Mouse (Mus musculus): ENCODE data around the gene Ercc5. TPM values are rescaled to one million over a fixed set of nuclear protein-coding genes. Genes with fewer than 3 reads are reported as not detected.

The Ercc5 gene
- polyA plus RNA-seq, 1 experiment from 2014 or later = 8.7 TPM

- no peak; the same call in 1 of the 2 replicates for TF ChIP-seq CTCF (IDR thresholded peaks at IDR 0.05; ENCODE audit: low read depth)
- under 1% methylated on average over 39 of the region's 39 CpGs for WGBS
- H3K27ac ChIP-seq (ENCODE audit: low read depth, low read length) = peak within 1 kb of the TSS; percentile 93
These were observed 29.1 kb upstream of the Ercc5 start, which contains the start of the genes Kdelc1 and Bivm for GRCm38 (mm10) chr1:44118239-44119054. Gene Kdelc1 (minus strand): TSS chr1:44118808. Gene Bivm (plus strand): TSS chr1:44118957.

GRCm38 (mm10) chr1:44119201-44120073 is 28.1 kb upstream of the Ercc5 start:
- peak; percentile 77 for TF ChIP-seq CTCF (IDR thresholded peaks at IDR 0.05; ENCODE audit: low read depth)
- WGBS = under 1% methylated on average over 37 of the region's 43 CpGs
- peak; percentile 81 for ATAC-seq

More at GRCm38 (mm10) chr1:44118239-44119054, 29.1 kb upstream of the Ercc5 start, which contains the start of the genes Kdelc1 and Bivm:
- Histone ChIP-seq H3K4me1 (replicated peaks; ENCODE audit: control insufficient read depth, insufficient read depth, low read length) (no peaks in the 10 kb centered on the region), H3K9ac (ENCODE audit: low read depth, low read length) (peak within 1 kb of the TSS; percentile 71), H3K27me3 (replicated peaks; ENCODE audit: control insufficient read depth, insufficient read depth, low read length) (no peaks in the 10 kb centered on the region), H3K36me3 (ENCODE audit: control insufficient read depth, insufficient read depth) (peaks cover 21% of the 10 kb centered on the region), H3K9me3 (ENCODE audit: control insufficient read depth) (no peaks in the 10 kb centered on the region), H3K4me3 (ENCODE audit: low read depth, low read length) (peak within 1 kb of the TSS; percentile 73), H3K4me2 (replicated peaks; ENCODE audit: low read depth) (peak within 1 kb of the TSS; percentile 86)
- ATAC-seq = peak; percentile 94

GRCm38 (mm10) chr1:44120074-44120406 is 27.5 kb upstream of the Ercc5 start:
- H3K4me1 ChIP-seq (replicated peaks; ENCODE audit: control insufficient read depth, insufficient read depth, low read length) = peaks cover 4% of the 10 kb centered on the region; the same call in 1 of the 2 replicates
- H3K27me3 ChIP-seq (replicated peaks; ENCODE audit: control insufficient read depth, insufficient read depth, low read length) = no peaks in the 10 kb centered on the region
- peaks cover 9% of the 10 kb centered on the region; the same call in 1 of the 2 replicates for H3K36me3 ChIP-seq (ENCODE audit: control insufficient read depth, insufficient read depth)
- peak overlapping the region; percentile 73 for H3K4me3 ChIP-seq (ENCODE audit: low read depth, low read length)
- ATAC-seq = peak; percentile 67
- peak overlapping the region; percentile 71 for H3K9ac ChIP-seq (ENCODE audit: low read depth, low read length)
- 7% methylated on average over 6 of the region's 6 CpGs for WGBS
- no peaks in the 10 kb centered on the region for H3K9me3 ChIP-seq (ENCODE audit: control insufficient read depth)
- peak overlapping the region; percentile 93 for H3K27ac ChIP-seq (ENCODE audit: low read depth, low read length)
- TF ChIP-seq CTCF (IDR thresholded peaks at IDR 0.05; ENCODE audit: low read depth) = no peak
- peak overlapping the region; percentile 86 for H3K4me2 ChIP-seq (replicated peaks; ENCODE audit: low read depth)

More at GRCm38 (mm10) chr1:44119201-44120073, 28.1 kb upstream of the Ercc5 start:
- H3K27me3 ChIP-seq (replicated peaks; ENCODE audit: control insufficient read depth, insufficient read depth, low read length) = no peaks in the 10 kb centered on the region
- H3K27ac ChIP-seq (ENCODE audit: low read depth, low read length) = peak overlapping the region; percentile 93
- H3K4me2 ChIP-seq (replicated peaks; ENCODE audit: low read depth) = peak overlapping the region; percentile 86
- peak overlapping the region; percentile 71 for H3K9ac ChIP-seq (ENCODE audit: low read depth, low read length)
- H3K36me3 ChIP-seq (ENCODE audit: control insufficient read depth, insufficient read depth) = peaks cover 13% of the 10 kb centered on the region; the same call in 1 of the 2 replicates
- H3K4me1 ChIP-seq (replicated peaks; ENCODE audit: control insufficient read depth, insufficient read depth, low read length) = no peaks in the 10 kb centered on the region
- no peaks in the 10 kb centered on the region for H3K9me3 ChIP-seq (ENCODE audit: control insufficient read depth)
- peak overlapping the region; percentile 73 for H3K4me3 ChIP-seq (ENCODE audit: low read depth, low read length)

GRCm38 (mm10) chr1:44122256-44122655 is 25.3 kb upstream of the Ercc5 start:
- Histone ChIP-seq H3K4me3 (ENCODE audit: low read depth, low read length) (no peak overlapping the region), H3K9ac (ENCODE audit: low read depth, low read length) (no peak overlapping the region), H3K9me3 (ENCODE audit: control insufficient read depth) (no peaks in the 10 kb centered on the region), H3K4me2 (replicated peaks; ENCODE audit: low read depth) (no peak overlapping the region), H3K4me1 (replicated peaks; ENCODE audit: control insufficient read depth, insufficient read depth, low read length) (peaks cover 5% of the 10 kb centered on the region; the same call in 1 of the 2 replicates), H3K27ac (ENCODE audit: low read depth, low read length) (no peak overlapping the region), H3K36me3 (ENCODE audit: control insufficient read depth, insufficient read depth) (peaks cover 9% of the 10 kb centered on the region; the same call in 1 of the 2 replicates), H3K27me3 (replicated peaks; ENCODE audit: control insufficient read depth, insufficient read depth, low read length) (no peaks in the 10 kb centered on the region)
- no peak for ATAC-seq
- no peak for TF ChIP-seq CTCF (IDR thresholded peaks at IDR 0.05; ENCODE audit: low read depth)
- 80% methylated on average over 3 of the region's 3 CpGs for WGBS

- Histone ChIP-seq H3K9ac (ENCODE audit: low read depth, low read length) (no peak overlapping the region), H3K36me3 (ENCODE audit: control insufficient read depth, insufficient read depth) (peaks cover 28% of the 10 kb centered on the region)
- WGBS = 92% methylated on average over 4 of the region's 4 CpGs
These were observed 22.0 kb upstream of the Ercc5 start for GRCm38 (mm10) chr1:44125590-44125989.

More at GRCm38 (mm10) chr1:44125590-44125989, 22.0 kb upstream of the Ercc5 start:
- Histone ChIP-seq H3K4me3 (ENCODE audit: low read depth, low read length) (no peak overlapping the region), H3K4me2 (replicated peaks; ENCODE audit: low read depth) (no peak overlapping the region), H3K4me1 (replicated peaks; ENCODE audit: control insufficient read depth, insufficient read depth, low read length) (peaks cover 5% of the 10 kb centered on the region; the same call in 1 of the 2 replicates), H3K9me3 (ENCODE audit: control insufficient read depth) (no peaks in the 10 kb centered on the region), H3K27me3 (replicated peaks; ENCODE audit: control insufficient read depth, insufficient read depth, low read length) (no peaks in the 10 kb centered on the region), H3K27ac (ENCODE audit: low read depth, low read length) (no peak overlapping the region)
- no peak for ATAC-seq
- no peak for TF ChIP-seq CTCF (IDR thresholded peaks at IDR 0.05; ENCODE audit: low read depth)

Data from intestine, postnatal 0 days (tissue).